Mouse (Mus musculus): ENCODE data around the gene Gm45261. TPM values are rescaled to one million over a fixed set of nuclear protein-coding genes. Genes with fewer than 3 reads are reported as not detected.

Gene Gm45261
- polyA plus RNA-seq, 1 experiment, result not detected

DNA sequence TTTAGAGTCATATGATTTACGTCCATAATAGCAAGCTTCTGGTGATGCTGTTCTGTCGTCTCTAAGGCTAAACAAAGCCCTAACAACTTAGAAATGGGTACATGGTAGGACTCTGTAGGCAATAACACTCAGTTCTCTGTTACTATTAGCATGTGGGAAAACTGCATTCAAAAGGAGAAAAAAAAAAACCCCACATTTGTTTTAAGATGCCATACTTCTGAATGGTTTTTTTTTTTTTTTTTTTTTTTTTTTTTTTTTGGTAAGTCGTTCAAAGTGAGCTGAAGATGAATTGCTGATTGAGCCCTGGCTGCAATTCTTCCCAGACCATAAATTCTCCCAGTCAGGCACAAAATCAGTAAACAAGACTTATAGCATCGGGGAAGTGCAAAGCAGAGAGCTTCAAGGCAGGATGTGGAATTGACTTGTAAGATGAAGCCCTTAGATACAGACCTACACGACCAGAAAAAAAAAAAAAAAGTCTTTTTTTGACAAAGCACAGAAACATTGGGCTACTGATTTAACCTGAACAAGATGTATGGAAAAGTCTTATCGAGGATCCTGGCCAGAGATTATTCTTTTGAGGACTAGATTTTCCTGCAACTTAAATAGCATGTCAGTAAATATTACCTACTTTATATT, 51.7 kb downstream of the Gm45261 start:
- TF ChIP-seq POLR2A (IDR thresholded peaks at IDR 0.05; ENCODE audit: borderline replicate concordance, extremely low read depth, insufficient read depth, insufficient read length, poor library complexity, severe bottlenecking) (no peak), CTCF (IDR thresholded peaks at IDR 0.05; ENCODE audit: borderline replicate concordance, extremely low read depth, insufficient read depth, insufficient read length) (no peak)
- no peak for DNase-seq (ENCODE audit: low read depth)

- peak; percentile 97 for DNase-seq (ENCODE audit: low read depth)
- TF ChIP-seq CTCF (IDR thresholded peaks at IDR 0.05; ENCODE audit: borderline replicate concordance, extremely low read depth, insufficient read depth, insufficient read length) (peak; percentile 71; the same call in 1 of the 2 replicates), POLR2A (IDR thresholded peaks at IDR 0.05; ENCODE audit: borderline replicate concordance, extremely low read depth, insufficient read depth, insufficient read length, poor library complexity, severe bottlenecking) (no peak)
Measured at GRCm38 (mm10) chr1:80408586-80408985, 52.7 kb downstream of the Gm45261 start.

- TF ChIP-seq CTCF (IDR thresholded peaks at IDR 0.05; ENCODE audit: borderline replicate concordance, extremely low read depth, insufficient read depth, insufficient read length) (no peak), POLR2A (IDR thresholded peaks at IDR 0.05; ENCODE audit: borderline replicate concordance, extremely low read depth, insufficient read depth, insufficient read length, poor library complexity, severe bottlenecking) (no peak)
- DNase-seq (ENCODE audit: low read depth), result no peak
Measured at GRCm38 (mm10) chr1:80404196-80404595, 57.1 kb downstream of the Gm45261 start.

- no peak for DNase-seq (ENCODE audit: low read depth)
- TF ChIP-seq POLR2A (IDR thresholded peaks at IDR 0.05; ENCODE audit: borderline replicate concordance, extremely low read depth, insufficient read depth, insufficient read length, poor library complexity, severe bottlenecking), result no peak
- no peak for TF ChIP-seq CTCF (IDR thresholded peaks at IDR 0.05; ENCODE audit: borderline replicate concordance, extremely low read depth, insufficient read depth, insufficient read length)
Measured at GRCm38 (mm10) chr1:80403366-80403893, 57.8 kb downstream of the Gm45261 start.

DNA sequence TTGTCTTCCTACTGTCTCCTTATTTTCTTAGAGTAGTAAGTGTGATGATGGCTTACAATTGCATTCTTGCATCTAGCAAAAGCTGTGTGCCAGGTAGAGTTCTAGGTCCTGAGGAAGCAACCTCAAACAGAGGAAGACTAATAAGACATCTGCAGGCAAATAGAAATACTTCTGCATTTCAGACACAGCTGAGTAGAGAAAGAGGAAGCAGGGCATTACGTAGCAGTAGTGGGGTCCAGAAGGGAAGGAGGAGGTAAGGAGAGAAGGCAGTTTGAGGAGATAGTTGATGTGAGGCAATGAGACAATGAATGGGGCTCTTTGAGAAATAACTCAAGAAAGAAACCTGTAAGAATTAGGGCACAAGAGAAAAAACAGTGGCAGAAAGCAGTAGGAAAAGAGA, 59.3 kb downstream of the Gm45261 start:
- TF ChIP-seq POLR2A (IDR thresholded peaks at IDR 0.05; ENCODE audit: borderline replicate concordance, extremely low read depth, insufficient read depth, insufficient read length, poor library complexity, severe bottlenecking), result no peak
- no peak for TF ChIP-seq CTCF (IDR thresholded peaks at IDR 0.05; ENCODE audit: borderline replicate concordance, extremely low read depth, insufficient read depth, insufficient read length)
- no peak for DNase-seq (ENCODE audit: low read depth)

Other genes starting within 250 kb of the Gm45261 start
- 0.26 and 0.55 TPM in 2 replicates for gene Fam124b, start 243.0 kb downstream of the Gm45261 start, polyA plus RNA-seq (2012; rRNA removed)
- 49.3 and 75.0 TPM in 2 replicates for gene Cul3, start 121.0 kb downstream of the Gm45261 start, polyA plus RNA-seq (2012; rRNA removed)

Measured in brain, embryonic 14.5 days (tissue).